Mouse (Mus musculus): ENCODE data around the gene Guk1. TPM values are rescaled to one million over a fixed set of nuclear protein-coding genes. Genes with fewer than 3 reads are reported as not detected.
A peak's percentile ranks its signal among the peaks of the same experiment; 100 is the strongest.

The Guk1 gene
- polyA plus RNA-seq, 1 experiment from 2014 or later: 115 TPM

DNA sequence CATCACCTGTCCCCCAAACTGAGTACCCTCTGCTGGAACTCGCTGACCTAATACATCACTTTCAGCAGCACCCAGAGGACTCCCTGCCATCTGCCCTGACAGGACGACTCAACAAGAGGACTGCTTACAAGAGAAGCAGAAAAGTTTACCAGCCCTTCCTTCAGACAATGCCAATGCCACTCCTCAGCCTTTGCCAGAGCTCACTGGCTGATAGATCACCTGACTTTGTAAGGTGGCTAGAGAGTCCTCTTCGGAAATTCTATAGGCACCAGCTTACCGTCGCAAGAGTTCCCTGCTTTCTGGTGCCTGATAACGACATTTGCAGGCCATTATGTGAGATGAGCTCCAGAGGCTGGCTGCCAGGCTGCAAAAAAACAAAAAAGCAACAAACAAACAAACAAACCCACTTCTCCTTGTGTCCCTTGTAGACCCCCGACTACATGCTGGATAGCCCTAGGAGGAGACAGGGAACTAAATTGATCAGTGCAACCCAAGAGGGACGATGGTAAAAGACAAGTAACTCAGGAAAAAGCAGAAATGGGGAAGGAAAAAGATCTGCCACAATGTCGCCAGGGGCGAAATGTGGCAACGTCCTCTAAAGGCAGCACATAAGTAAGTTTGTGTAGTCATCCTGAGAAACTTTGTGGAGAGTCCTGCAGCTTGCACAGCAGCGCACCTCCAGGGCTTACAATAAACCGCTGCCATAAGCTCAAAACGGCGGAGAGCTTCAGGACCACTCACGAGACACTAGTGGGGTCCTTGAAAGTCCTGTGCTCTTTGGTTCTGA lies 9.4 kb upstream of the Guk1 start:
- ATAC-seq: peak; percentile 22
- 29% methylated on average over 16 of the region's 16 CpGs for WGBS
- H3K36me3 ChIP-seq (ENCODE audit: control insufficient read depth, insufficient read depth, low read length): peaks cover 7% of the 10 kb centered on the region; the same call in 1 of the 2 replicates

DNA sequence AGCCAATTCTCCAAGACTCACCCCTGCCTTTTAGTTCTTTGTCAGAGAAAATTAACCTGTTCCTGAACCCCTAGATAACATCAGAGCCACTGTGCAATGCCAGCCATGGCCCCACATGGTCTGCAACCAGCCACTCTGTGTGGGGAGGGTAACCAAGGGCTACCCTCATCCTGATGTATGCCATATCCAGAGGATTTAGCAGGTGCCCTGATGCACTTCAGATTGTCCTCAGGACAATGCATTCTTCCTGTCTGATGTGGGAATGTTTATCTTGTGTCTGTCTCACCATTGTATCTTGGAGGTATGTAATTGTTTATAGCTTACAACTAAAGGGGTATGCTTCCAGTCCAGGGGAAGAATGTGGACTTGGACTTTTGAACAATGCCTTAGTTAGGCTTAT lies 4.2 kb upstream of the Guk1 start:
- Histone ChIP-seq H3K4me2 (ENCODE audit: low read depth, low read length) (no peak overlapping the region), H3K27me3 (replicated peaks; ENCODE audit: control insufficient read depth, insufficient read depth, low read length) (no peaks in the 10 kb centered on the region), H3K4me1 (ENCODE audit: control insufficient read depth, insufficient read depth, low read length) (peaks cover 6% of the 10 kb centered on the region), H3K9me3 (ENCODE audit: control insufficient read depth, low read length) (no peaks in the 10 kb centered on the region), H3K27ac (ENCODE audit: low read length) (no peak overlapping the region), H3K36me3 (ENCODE audit: control insufficient read depth, insufficient read depth, low read length) (0 out of 2 replicates have a peak, but pooled peaks cover 3% of the 10 kb centered on the region), H3K4me3 (ENCODE audit: low read length) (no peak overlapping the region), H3K9ac (ENCODE audit: low read depth, low read length) (no peak overlapping the region)
- no peak for ATAC-seq

More for the DNA sequence above, 9.4 kb upstream of the Guk1 start:
- Histone ChIP-seq H3K4me2 (ENCODE audit: low read depth, low read length) (peak overlapping the region; percentile 83), H3K27me3 (replicated peaks; ENCODE audit: control insufficient read depth, insufficient read depth, low read length) (no peaks in the 10 kb centered on the region), H3K4me3 (ENCODE audit: low read length) (peak overlapping the region; percentile 92), H3K4me1 (ENCODE audit: control insufficient read depth, insufficient read depth, low read length) (peaks cover 16% of the 10 kb centered on the region), H3K9ac (ENCODE audit: low read depth, low read length) (peak overlapping the region; percentile 86), H3K27ac (ENCODE audit: low read length) (peak overlapping the region; percentile 79), H3K9me3 (ENCODE audit: control insufficient read depth, low read length) (no peaks in the 10 kb centered on the region)

- WGBS: under 1% methylated on average over 56 of the region's 59 CpGs
- H3K36me3 ChIP-seq (ENCODE audit: control insufficient read depth, insufficient read depth, low read length): no peaks in the 10 kb centered on the region
- H3K4me3 ChIP-seq (ENCODE audit: low read length): peak overlapping the region; percentile 75
- peak; percentile 96 for ATAC-seq
- H3K9ac ChIP-seq (ENCODE audit: low read depth, low read length): peak overlapping the region; percentile 81
- no peaks in the 10 kb centered on the region for H3K27me3 ChIP-seq (replicated peaks; ENCODE audit: control insufficient read depth, insufficient read depth, low read length)
- peak overlapping the region; percentile 94 for H3K27ac ChIP-seq (ENCODE audit: low read length)
- peak overlapping the region; percentile 85 for H3K4me2 ChIP-seq (ENCODE audit: low read depth, low read length)
- peaks cover 6% of the 10 kb centered on the region for H3K4me1 ChIP-seq (ENCODE audit: control insufficient read depth, insufficient read depth, low read length)
- no peaks in the 10 kb centered on the region for H3K9me3 ChIP-seq (ENCODE audit: control insufficient read depth, low read length)
Observed at GRCm38 (mm10) chr11:59191231-59192058, 567 bp downstream of the Guk1 start.

- peak; percentile 31 for ATAC-seq
- WGBS: 56% methylated on average over 6 of the region's 6 CpGs
Observed at GRCm38 (mm10) chr11:59187706-59188105, 4.3 kb downstream of the Guk1 start.

GRCm38 (mm10) chr11:59185490-59185889 lies 6.5 kb downstream of the Guk1 start:
- no peak overlapping the region for H3K4me3 ChIP-seq (ENCODE audit: low read length)
- H3K27me3 ChIP-seq (replicated peaks; ENCODE audit: control insufficient read depth, insufficient read depth, low read length): no peaks in the 10 kb centered on the region
- H3K27ac ChIP-seq (ENCODE audit: low read length): no peak overlapping the region
- no peak for ATAC-seq
- H3K4me2 ChIP-seq (ENCODE audit: low read depth, low read length): no peak overlapping the region
- H3K4me1 ChIP-seq (ENCODE audit: control insufficient read depth, insufficient read depth, low read length): peaks cover 20% of the 10 kb centered on the region
- WGBS: 85% methylated on average over 5 of the region's 5 CpGs
- no peaks in the 10 kb centered on the region for H3K9me3 ChIP-seq (ENCODE audit: control insufficient read depth, low read length)
- H3K36me3 ChIP-seq (ENCODE audit: control insufficient read depth, insufficient read depth, low read length): 0 out of 2 replicates have a peak, but pooled peaks cover 7% of the 10 kb centered on the region
- no peak overlapping the region for H3K9ac ChIP-seq (ENCODE audit: low read depth, low read length)

More at GRCm38 (mm10) chr11:59187706-59188105, 4.3 kb downstream of the Guk1 start:
- Histone ChIP-seq H3K27ac (ENCODE audit: low read length) (no peak overlapping the region), H3K27me3 (replicated peaks; ENCODE audit: control insufficient read depth, insufficient read depth, low read length) (no peaks in the 10 kb centered on the region), H3K36me3 (ENCODE audit: control insufficient read depth, insufficient read depth, low read length) (0 out of 2 replicates have a peak, but pooled peaks cover 7% of the 10 kb centered on the region), H3K9me3 (ENCODE audit: control insufficient read depth, low read length) (no peaks in the 10 kb centered on the region), H3K4me3 (ENCODE audit: low read length) (no peak overlapping the region), H3K4me1 (ENCODE audit: control insufficient read depth, insufficient read depth, low read length) (peaks cover 17% of the 10 kb centered on the region), H3K4me2 (ENCODE audit: low read depth, low read length) (no peak overlapping the region), H3K9ac (ENCODE audit: low read depth, low read length) (0 out of 2 replicates have a peak overlapping the region, but pooled peaks have one; percentile 5)

- peaks cover 20% of the 10 kb centered on the region for H3K4me1 ChIP-seq (ENCODE audit: control insufficient read depth, insufficient read depth, low read length)
- H3K27me3 ChIP-seq (replicated peaks; ENCODE audit: control insufficient read depth, insufficient read depth, low read length): peaks cover 7% of the 10 kb centered on the region
- 0 out of 2 replicates have a peak overlapping the region, but pooled peaks have one; percentile 31 for H3K9ac ChIP-seq (ENCODE audit: low read depth, low read length)
- H3K4me3 ChIP-seq (ENCODE audit: low read length): no peak overlapping the region
- WGBS: 20% methylated on average over 3 of the region's 3 CpGs
- peak overlapping the region; percentile 18; the same call in 1 of the 2 replicates for H3K4me2 ChIP-seq (ENCODE audit: low read depth, low read length)
- H3K9me3 ChIP-seq (ENCODE audit: control insufficient read depth, low read length): no peaks in the 10 kb centered on the region
- 0 out of 2 replicates have a peak, but pooled peaks cover 7% of the 10 kb centered on the region for H3K36me3 ChIP-seq (ENCODE audit: control insufficient read depth, insufficient read depth, low read length)
- ATAC-seq: peak; percentile 68
- peak overlapping the region; percentile 86 for H3K27ac ChIP-seq (ENCODE audit: low read length)
Observed at GRCm38 (mm10) chr11:59183821-59184220, 8.2 kb downstream of the Guk1 start.

GRCm38 (mm10) chr11:59182864-59183331 lies 9.1 kb downstream of the Guk1 start, which contains the start of gene Gjc2:
Gene Gjc2, minus strand, starts transcription at chr11:59183213.
- H3K27ac ChIP-seq (ENCODE audit: low read length): peak within 1 kb of the TSS; percentile 86
- 31% methylated on average over 3 of the region's 3 CpGs for WGBS

DNA sequence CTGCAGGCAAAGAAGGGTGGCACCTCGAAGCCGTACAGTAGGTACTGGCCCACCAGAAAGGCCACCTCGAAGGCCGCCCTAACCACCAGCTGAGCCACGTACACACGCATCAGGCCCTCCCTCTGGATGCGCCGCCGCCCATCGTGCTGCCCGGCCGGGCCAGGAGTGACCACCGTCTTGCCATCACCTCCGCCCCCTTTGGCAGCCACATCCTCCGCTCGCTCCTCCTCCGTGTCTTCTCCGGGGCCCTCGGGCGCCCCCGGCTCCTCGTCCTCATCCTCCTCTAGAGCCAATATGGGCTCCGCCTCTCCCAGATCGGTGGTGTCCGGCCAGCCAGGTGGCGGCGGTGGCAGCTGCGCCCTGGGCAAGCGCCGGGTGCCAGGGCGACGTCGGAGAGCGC lies 15.1 kb downstream of the Guk1 start:
- 0 out of 2 replicates have a peak overlapping the region, but pooled peaks have one; percentile 18 for H3K9ac ChIP-seq (ENCODE audit: low read depth, low read length)
- H3K27me3 ChIP-seq (replicated peaks; ENCODE audit: control insufficient read depth, insufficient read depth, low read length): peaks cover 56% of the 10 kb centered on the region
- H3K4me3 ChIP-seq (ENCODE audit: low read length): peak overlapping the region; percentile 22
- H3K27ac ChIP-seq (ENCODE audit: low read length): no peak overlapping the region
- peak overlapping the region; percentile 32; the same call in 1 of the 2 replicates for H3K4me2 ChIP-seq (ENCODE audit: low read depth, low read length)
- WGBS: 6% methylated on average over 34 of the region's 34 CpGs
- no peaks in the 10 kb centered on the region for H3K36me3 ChIP-seq (ENCODE audit: control insufficient read depth, insufficient read depth, low read length)
- no peaks in the 10 kb centered on the region for H3K9me3 ChIP-seq (ENCODE audit: control insufficient read depth, low read length)
- ATAC-seq: no peak
- peaks cover 4% of the 10 kb centered on the region; the same call in 1 of the 2 replicates for H3K4me1 ChIP-seq (ENCODE audit: control insufficient read depth, insufficient read depth, low read length)

More at GRCm38 (mm10) chr11:59182864-59183331, 9.1 kb downstream of the Guk1 start, which contains the start of gene Gjc2:
- ATAC-seq: peak; percentile 39
- H3K4me1 ChIP-seq (ENCODE audit: control insufficient read depth, insufficient read depth, low read length): peaks cover 19% of the 10 kb centered on the region
- H3K4me2 ChIP-seq (ENCODE audit: low read depth, low read length): peak within 1 kb of the TSS; percentile 25
- H3K4me3 ChIP-seq (ENCODE audit: low read length): peak within 1 kb of the TSS; percentile 12; the same call in 1 of the 2 replicates
- H3K27me3 ChIP-seq (replicated peaks; ENCODE audit: control insufficient read depth, insufficient read depth, low read length): peaks cover 16% of the 10 kb centered on the region
- no peaks in the 10 kb centered on the region for H3K9me3 ChIP-seq (ENCODE audit: control insufficient read depth, low read length)
- 0 out of 2 replicates have a peak, but pooled peaks cover 7% of the 10 kb centered on the region for H3K36me3 ChIP-seq (ENCODE audit: control insufficient read depth, insufficient read depth, low read length)
- 0 out of 2 replicates have a peak within 1 kb of the TSS, but pooled peaks have one; percentile 31 for H3K9ac ChIP-seq (ENCODE audit: low read depth, low read length)

Measured in intestine, embryonic 16.5 days (tissue).